Mouse (Mus musculus) liver, embryonic 16.5 days (tissue): ENCODE results near the gene Akr1e1. TPM values are rescaled to one million over a fixed set of nuclear protein-coding genes. Genes with fewer than 3 reads are reported as not detected.

Experiments used
- ATAC-seq: fragments of 200-750 bp; cut with Nextera tagmentation; 2 replicates; pipeline ENCODE4 v1.8.0; 2017; ENCODE audit warnings: low read depth, mild to moderate bottlenecking, moderate number of reproducible peaks, moderate library complexity
- H3K27ac ChIP-seq: fragments of 300-500 bp; sonication (generic); 2 replicates; pipeline ENCODE4 v1.5.1; 2014; ENCODE audit warnings: mild to moderate bottlenecking, low read length
- H3K27me3 ChIP-seq: fragments of 300-500 bp; sonication (generic); 2 replicates; pipeline ENCODE4 v1.6.1; 2014; ENCODE audit warnings: low read depth, low read length, mixed read lengths; ENCODE audit not compliant: control insufficient read depth, insufficient read depth
- H3K36me3 ChIP-seq: fragments of 300-500 bp; sonication (generic); 2 replicates; pipeline ENCODE4 v1.6.1; 2014; ENCODE audit warnings: mild to moderate bottlenecking; ENCODE audit not compliant: control insufficient read depth, insufficient read depth
- H3K4me1 ChIP-seq: fragments of 300-500 bp; sonication (generic); 2 replicates; pipeline ENCODE4 v1.6.1; 2014; ENCODE audit warnings: low read depth, low read length, mixed read lengths; ENCODE audit not compliant: control insufficient read depth
- H3K4me2 ChIP-seq: fragments of 300-500 bp; sonication (generic); 2 replicates; pipeline ENCODE4 v1.6.1; 2014; ENCODE audit warnings: low read depth, low read length, mixed read lengths
- H3K4me3 ChIP-seq: fragments of 300-500 bp; sonication (generic); 2 replicates; pipeline ENCODE4 v1.5.1; 2014; ENCODE audit warnings: low read depth, mild to moderate bottlenecking, low read length
- H3K9ac ChIP-seq: fragments of 300-500 bp; sonication (generic); 2 replicates; pipeline ENCODE4 v1.6.1; 2014; ENCODE audit warnings: low read depth, low read length
- H3K9me3 ChIP-seq: fragments of 300-500 bp; sonication (generic); replicated peaks from 2 replicates; pipeline ENCODE4 v1.6.1; 2016; ENCODE audit warnings: low read length; ENCODE audit not compliant: control insufficient read depth
- WGBS: fragments of 180-500 bp; shearing (Covaris S2); extraction: QIAGEN DNeasy Blood & Tissue Kit; methylation state at CpG from one replicate; pipeline ENCODE4 v1.1.7; 2014; ENCODE audit not compliant: insufficient replicate concordance; 5-methylcytosine and 5-hydroxymethylcytosine counted together
- polyA plus RNA-seq: library from polyadenylated mRNA; unstranded; fragments of >200 nt; fragmentation: Nextera tagmentation; extraction: Ambion mirVana; gene quantifications from 2 replicates; pipeline ENCODE4 v1.2.1, GENCODE M21; 2015

The Akr1e1 gene
- polyA plus RNA-seq, 1 experiment from 2014 or later = 20.0 TPM

- Histone ChIP-seq H3K27me3 (no peaks in the 10 kb centered on the region), H3K4me1 (no peaks in the 10 kb centered on the region), H3K9me3 (no peaks in the 10 kb centered on the region), H3K9ac (no peak overlapping the region), H3K4me2 (no peak overlapping the region), H3K36me3 (no peaks in the 10 kb centered on the region), H3K4me3 (no peak overlapping the region), H3K27ac (no peak overlapping the region)
- 73% methylated on average over 1 of the region's 1 CpGs for WGBS
- ATAC-seq = no peak
These were observed 32.1 kb downstream of the Akr1e1 start for GRCm38 (mm10) chr13:4576921-4577320.

- no peak within 1 kb of the TSS for H3K9ac ChIP-seq
- ATAC-seq = no peak
These were observed 35.1 kb downstream of the Akr1e1 start, which contains the start of gene Akr1c21 for GRCm38 (mm10) chr13:4573871-4574270. TSS of gene Akr1c21 (plus strand) at chr13:4574075.

GRCm38 (mm10) chr13:4565996-4566395 is 43.0 kb downstream of the Akr1e1 start:
- H3K36me3 ChIP-seq = no peaks in the 10 kb centered on the region
- no peak for ATAC-seq
- 59% methylated on average over 2 of the region's 2 CpGs for whole genome bisulfite sequencing
- no peaks in the 10 kb centered on the region for H3K27me3 ChIP-seq
- H3K9ac ChIP-seq = no peak overlapping the region
- H3K9me3 ChIP-seq = no peaks in the 10 kb centered on the region
- H3K27ac ChIP-seq = no peak overlapping the region
- no peak overlapping the region for H3K4me3 ChIP-seq
- no peak overlapping the region for H3K4me2 ChIP-seq
- H3K4me1 ChIP-seq = no peaks in the 10 kb centered on the region

More at GRCm38 (mm10) chr13:4573871-4574270, 35.1 kb downstream of the Akr1e1 start, which contains the start of gene Akr1c21:
- 62% methylated on average over 1 of the region's 1 CpGs for WGBS
- no peaks in the 10 kb centered on the region for H3K4me1 ChIP-seq
- no peaks in the 10 kb centered on the region for H3K27me3 ChIP-seq
- no peaks in the 10 kb centered on the region for H3K9me3 ChIP-seq
- no peak within 1 kb of the TSS for H3K4me2 ChIP-seq
- no peak within 1 kb of the TSS for H3K4me3 ChIP-seq
- no peak within 1 kb of the TSS for H3K27ac ChIP-seq
- H3K36me3 ChIP-seq = no peaks in the 10 kb centered on the region

GRCm38 (mm10) chr13:4560500-4560899 is 48.5 kb downstream of the Akr1e1 start:
- no peaks in the 10 kb centered on the region for H3K9me3 ChIP-seq
- H3K4me3 ChIP-seq = no peak overlapping the region
- H3K9ac ChIP-seq = no peak overlapping the region
- H3K4me2 ChIP-seq = no peak overlapping the region
- H3K36me3 ChIP-seq = no peaks in the 10 kb centered on the region
- H3K4me1 ChIP-seq = no peaks in the 10 kb centered on the region
- H3K27ac ChIP-seq = no peak overlapping the region
- H3K27me3 ChIP-seq = no peaks in the 10 kb centered on the region
- no peak for ATAC-seq

GRCm38 (mm10) chr13:4559143-4559542 is 49.8 kb downstream of the Akr1e1 start:
- H3K4me2 ChIP-seq = no peak overlapping the region
- no peaks in the 10 kb centered on the region for H3K9me3 ChIP-seq
- 43% methylated on average over 1 of the region's 1 CpGs for WGBS
- no peak overlapping the region for H3K4me3 ChIP-seq
- no peaks in the 10 kb centered on the region for H3K27me3 ChIP-seq
- no peak overlapping the region for H3K27ac ChIP-seq
- H3K36me3 ChIP-seq = no peaks in the 10 kb centered on the region
- H3K4me1 ChIP-seq = no peaks in the 10 kb centered on the region
- no peak overlapping the region for H3K9ac ChIP-seq
- no peak for ATAC-seq

Other genes with a start within 250 kb of the Akr1e1 start
- 4.5 and 5.7 TPM in 2 replicates for gene Akr1c6, start 174.9 kb downstream of the Akr1e1 start, polyA plus RNA-seq
- 1.1 and 1.4 TPM in 2 replicates for gene Akr1c20, start 85.8 kb downstream of the Akr1e1 start, polyA plus RNA-seq
- gene Akr1c21, start 35.1 kb downstream of the Akr1e1 start, polyA plus RNA-seq = 0.09 TPM in 1 of 2 replicates, not detected in the other